Mouse (Mus musculus): ENCODE results near the gene Sec61b. TPM values are rescaled to one million over a fixed set of nuclear protein-coding genes. Genes with fewer than 3 reads are reported as not detected.

Sec61b gene
- polyA plus RNA-seq, 1 experiment from 2014 or later, result 495 TPM

DNA sequence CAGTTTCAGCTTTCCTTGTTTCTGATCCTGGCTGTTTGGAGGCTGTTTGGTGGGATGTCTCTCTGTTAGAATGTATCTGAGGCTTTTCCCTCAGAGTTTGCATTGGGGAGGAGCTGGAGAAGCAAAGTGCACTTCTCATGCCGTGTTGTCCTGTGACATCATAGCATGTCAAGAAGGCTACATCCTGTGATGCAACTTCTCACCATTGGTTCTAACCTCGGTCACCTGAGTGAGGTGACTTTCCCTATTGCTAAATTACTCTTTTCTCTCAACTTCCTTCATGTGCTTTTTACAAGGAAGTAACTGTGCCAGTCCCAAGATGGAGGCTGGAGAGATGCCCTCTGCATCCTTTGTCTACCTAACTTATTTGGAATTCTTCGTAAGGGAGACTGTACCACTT is 25.9 kb upstream of the Sec61b start:
- H3K9me3 ChIP-seq (ENCODE audit: control insufficient read depth, low read length), result no peaks in the 10 kb centered on the region
- no peak overlapping the region for H3K4me3 ChIP-seq (ENCODE audit: low read depth, low read length)
- no peak for ATAC-seq (ENCODE audit: low FRiP score, low TSS enrichment)
- no peaks in the 10 kb centered on the region for H3K4me1 ChIP-seq (replicated peaks; ENCODE audit: control insufficient read depth, insufficient read depth)
- no peaks in the 10 kb centered on the region for H3K27me3 ChIP-seq (ENCODE audit: control insufficient read depth, insufficient read depth, low read length)
- H3K36me3 ChIP-seq (ENCODE audit: control insufficient read depth, insufficient read depth, low read length), result no peaks in the 10 kb centered on the region
- WGBS, result 81% methylated on average over 3 of the region's 3 CpGs
- DNase-seq (ENCODE audit: low spot score), result no peak
- TF ChIP-seq EP300 (optimal IDR thresholded peaks at IDR 0.05) (no peak), CTCF (IDR thresholded peaks at IDR 0.05; ENCODE audit: low read depth) (no peak)
- H3K4me2 ChIP-seq (replicated peaks; ENCODE audit: low read depth), result no peak overlapping the region
- no peak overlapping the region for H3K27ac ChIP-seq (replicated peaks)
- H3K9ac ChIP-seq (ENCODE audit: low read length), result no peak overlapping the region

DNA sequence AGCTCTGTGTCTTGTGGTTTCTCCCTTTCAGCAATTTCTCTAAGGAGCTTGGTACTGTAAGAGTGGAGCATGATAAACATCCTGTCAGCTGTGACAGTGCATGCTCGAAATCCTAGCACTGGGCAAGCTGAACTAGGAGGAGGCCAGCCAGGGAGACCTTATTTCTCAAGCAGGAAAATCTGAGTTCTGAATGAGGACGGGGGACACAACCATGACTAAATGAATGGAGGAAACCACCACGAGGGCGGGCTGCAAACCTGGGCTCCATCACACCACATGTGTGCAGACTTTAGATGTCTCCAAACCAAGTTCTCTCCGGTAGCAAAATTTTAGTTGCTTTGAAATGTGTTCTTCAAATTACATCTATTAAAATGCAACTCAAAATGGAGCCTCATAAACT is 25.3 kb upstream of the Sec61b start:
- ATAC-seq (ENCODE audit: low FRiP score, low TSS enrichment), result no peak
- H3K27ac ChIP-seq (replicated peaks), result no peak overlapping the region
- H3K4me2 ChIP-seq (replicated peaks; ENCODE audit: low read depth), result no peak overlapping the region
- no peaks in the 10 kb centered on the region for H3K36me3 ChIP-seq (ENCODE audit: control insufficient read depth, insufficient read depth, low read length)
- no peak for TF ChIP-seq CTCF (IDR thresholded peaks at IDR 0.05; ENCODE audit: low read depth)
- no peak for TF ChIP-seq EP300 (optimal IDR thresholded peaks at IDR 0.05)
- 51% methylated on average over 5 of the region's 5 CpGs for WGBS
- H3K9me3 ChIP-seq (ENCODE audit: control insufficient read depth, low read length), result no peaks in the 10 kb centered on the region
- H3K4me1 ChIP-seq (replicated peaks; ENCODE audit: control insufficient read depth, insufficient read depth), result no peaks in the 10 kb centered on the region
- H3K4me3 ChIP-seq (ENCODE audit: low read depth, low read length), result no peak overlapping the region
- no peak overlapping the region for H3K9ac ChIP-seq (ENCODE audit: low read length)
- H3K27me3 ChIP-seq (ENCODE audit: control insufficient read depth, insufficient read depth, low read length), result no peaks in the 10 kb centered on the region
- DNase-seq (ENCODE audit: low spot score), result no peak

DNA sequence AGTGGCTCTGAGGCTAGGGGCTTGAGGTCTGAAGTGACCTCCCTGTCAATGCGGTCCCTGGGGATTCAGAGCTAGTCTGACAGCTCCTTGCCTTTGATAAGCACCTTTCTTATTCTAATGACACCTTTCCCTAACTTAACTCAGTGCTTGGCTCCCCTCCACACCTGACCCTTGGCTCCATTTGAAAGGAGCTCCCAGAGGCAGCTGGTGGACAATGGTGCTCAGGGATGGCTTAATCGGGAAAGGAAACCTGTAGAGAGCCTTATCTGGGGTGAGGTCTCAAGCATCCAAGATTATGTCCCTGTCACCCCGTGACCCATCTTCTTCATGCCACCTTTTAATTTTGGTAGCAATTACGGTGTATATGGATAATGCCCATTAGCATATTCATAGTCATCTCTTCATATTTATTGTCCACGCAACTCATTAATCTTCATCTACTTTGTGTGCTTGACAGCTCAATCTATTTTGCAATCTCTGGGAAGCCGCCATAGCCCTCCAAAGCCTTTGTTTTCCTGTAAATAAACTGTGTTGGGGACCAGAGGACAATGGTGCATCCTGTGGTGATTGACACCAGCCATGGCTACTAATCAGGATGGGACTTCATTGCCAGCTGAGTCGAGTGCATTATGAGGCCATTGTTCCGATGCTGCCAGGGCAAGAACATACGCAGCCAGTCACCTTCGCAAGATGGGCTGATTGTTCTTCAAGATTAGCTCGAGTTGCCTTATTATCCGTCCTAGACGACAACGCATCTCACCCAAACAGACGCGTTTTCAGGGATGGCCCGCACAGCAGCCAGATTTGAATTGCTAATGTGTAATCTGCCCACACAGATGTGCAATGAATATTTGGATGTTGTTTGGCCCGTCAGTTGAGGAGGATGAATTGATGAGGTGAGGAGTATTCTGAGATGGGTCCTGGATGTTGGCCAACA is 24.6 kb upstream of the Sec61b start:
- ATAC-seq (ENCODE audit: low FRiP score, low TSS enrichment) (no peak), DNase-seq (ENCODE audit: low spot score) (no peak)
- H3K27ac ChIP-seq (replicated peaks), result no peak overlapping the region
- no peak overlapping the region for H3K4me2 ChIP-seq (replicated peaks; ENCODE audit: low read depth)
- H3K36me3 ChIP-seq (ENCODE audit: control insufficient read depth, insufficient read depth, low read length), result no peaks in the 10 kb centered on the region
- H3K27me3 ChIP-seq (ENCODE audit: control insufficient read depth, insufficient read depth, low read length), result no peaks in the 10 kb centered on the region
- WGBS, result 41% methylated on average over 18 of the region's 18 CpGs
- no peak overlapping the region for H3K9ac ChIP-seq (ENCODE audit: low read length)
- H3K4me1 ChIP-seq (replicated peaks; ENCODE audit: control insufficient read depth, insufficient read depth), result no peaks in the 10 kb centered on the region
- H3K9me3 ChIP-seq (ENCODE audit: control insufficient read depth, low read length), result no peaks in the 10 kb centered on the region
- H3K4me3 ChIP-seq (ENCODE audit: low read depth, low read length), result no peak overlapping the region
- TF ChIP-seq EP300 (optimal IDR thresholded peaks at IDR 0.05) (no peak), CTCF (IDR thresholded peaks at IDR 0.05; ENCODE audit: low read depth) (no peak)

DNA sequence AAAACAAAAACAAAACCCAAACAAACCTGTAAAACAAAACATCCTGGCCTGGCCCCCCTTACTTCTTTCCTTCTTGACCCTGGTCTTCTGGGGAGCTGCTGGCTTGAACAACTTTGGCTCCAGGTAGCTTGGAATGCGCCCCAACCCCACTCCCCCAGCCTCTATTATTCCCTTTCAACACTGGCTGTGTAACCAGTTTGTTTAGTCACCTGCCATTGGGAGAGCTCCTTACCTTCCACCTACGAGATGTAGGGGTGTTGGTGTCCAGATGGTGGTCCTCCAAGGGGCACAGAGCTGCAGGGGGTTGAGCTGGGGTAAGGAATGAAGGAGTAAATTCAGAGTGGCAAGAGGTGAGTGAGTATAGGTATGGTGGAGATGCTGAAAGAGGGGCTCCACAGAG is 7.3 kb upstream of the Sec61b start:
- WGBS, result 72% methylated on average over 2 of the region's 2 CpGs
- H3K27me3 ChIP-seq (ENCODE audit: control insufficient read depth, insufficient read depth, low read length), result no peaks in the 10 kb centered on the region
- ATAC-seq (ENCODE audit: low FRiP score, low TSS enrichment) (no peak), DNase-seq (ENCODE audit: low spot score) (no peak)
- no peaks in the 10 kb centered on the region for H3K4me1 ChIP-seq (replicated peaks; ENCODE audit: control insufficient read depth, insufficient read depth)
- H3K4me2 ChIP-seq (replicated peaks; ENCODE audit: low read depth), result no peak overlapping the region
- no peak overlapping the region for H3K27ac ChIP-seq (replicated peaks)
- 0 out of 2 replicates have a peak, but pooled peaks cover 3% of the 10 kb centered on the region for H3K9me3 ChIP-seq (ENCODE audit: control insufficient read depth, low read length)
- H3K4me3 ChIP-seq (ENCODE audit: low read depth, low read length), result no peak overlapping the region
- TF ChIP-seq EP300 (optimal IDR thresholded peaks at IDR 0.05) (no peak), CTCF (IDR thresholded peaks at IDR 0.05; ENCODE audit: low read depth) (no peak)
- H3K36me3 ChIP-seq (ENCODE audit: control insufficient read depth, insufficient read depth, low read length), result peaks cover 35% of the 10 kb centered on the region
- no peak overlapping the region for H3K9ac ChIP-seq (ENCODE audit: low read length)

DNA sequence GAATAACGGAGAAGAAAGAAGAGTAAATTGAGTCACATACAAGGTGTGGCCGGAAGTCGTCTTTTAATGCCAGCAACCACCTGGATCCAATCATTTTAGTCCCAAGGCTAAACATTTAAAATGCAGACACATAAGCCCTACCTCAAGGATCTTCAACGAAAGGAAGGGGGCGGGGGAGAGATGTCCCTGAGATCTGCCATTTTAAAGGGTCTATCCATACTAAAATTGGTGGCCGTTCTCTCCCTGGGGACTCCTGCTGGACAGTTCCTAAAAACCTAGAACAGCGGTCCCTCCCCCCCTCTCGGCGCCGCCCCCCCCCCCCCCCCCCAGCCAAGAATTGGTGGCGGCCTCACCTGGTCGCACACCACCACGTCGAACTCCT is 881 bp upstream of the Sec61b start:
- 2% methylated on average over 8 of the region's 14 CpGs for WGBS
- DNase-seq (ENCODE audit: low spot score) (no peak), ATAC-seq (ENCODE audit: low FRiP score, low TSS enrichment) (no peak)
- Histone ChIP-seq H3K36me3 (ENCODE audit: control insufficient read depth, insufficient read depth, low read length) (peaks cover 31% of the 10 kb centered on the region), H3K4me3 (ENCODE audit: low read depth, low read length) (peak overlapping the region; percentile 80), H3K4me2 (replicated peaks; ENCODE audit: low read depth) (peak overlapping the region; percentile 61), H3K27ac (replicated peaks) (peak overlapping the region; percentile 97), H3K4me1 (replicated peaks; ENCODE audit: control insufficient read depth, insufficient read depth) (no peaks in the 10 kb centered on the region), H3K27me3 (ENCODE audit: control insufficient read depth, insufficient read depth, low read length) (no peaks in the 10 kb centered on the region), H3K9me3 (ENCODE audit: control insufficient read depth, low read length) (no peaks in the 10 kb centered on the region), H3K9ac (ENCODE audit: low read length) (peak overlapping the region; percentile 88)
- TF ChIP-seq CTCF (IDR thresholded peaks at IDR 0.05; ENCODE audit: low read depth) (peak; percentile 38; the same call in 1 of the 2 replicates), EP300 (optimal IDR thresholded peaks at IDR 0.05) (no peak)
